ENCODE assay signal across 8 mouse cellular contexts in the genomic region with DNA sequence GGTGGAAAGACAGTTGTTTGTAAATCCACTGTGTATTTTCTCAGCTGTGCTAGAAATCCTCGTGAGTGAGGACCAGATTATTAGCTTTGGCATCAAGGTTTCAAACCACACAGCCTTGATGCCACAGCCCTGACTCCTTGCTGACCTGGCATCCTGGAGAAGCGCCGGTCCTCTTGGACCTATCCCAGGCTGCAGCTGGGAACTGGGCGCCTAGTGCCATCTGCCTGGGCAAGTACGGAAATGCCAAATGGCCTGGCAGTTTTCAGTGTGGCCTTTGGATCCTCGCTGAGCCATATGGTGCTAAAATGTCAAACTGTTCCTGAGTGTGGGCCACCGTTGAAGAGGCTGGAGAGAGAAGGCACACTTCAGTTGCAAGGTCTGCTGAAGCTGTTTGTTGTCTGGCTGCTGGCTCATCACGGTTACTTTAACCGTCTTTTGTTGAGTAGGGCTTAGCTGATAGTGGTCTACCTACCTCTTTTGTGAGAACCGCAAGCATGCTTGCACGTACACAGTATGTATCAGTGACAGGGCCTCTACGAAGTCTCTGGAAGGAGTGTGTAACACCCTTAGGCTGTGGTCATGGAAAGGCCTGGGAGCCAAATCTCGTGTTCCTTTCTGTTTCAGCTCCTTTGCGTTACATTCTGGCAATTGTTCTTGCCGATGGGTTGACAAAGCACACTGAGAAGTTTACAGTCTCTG. TPM values are rescaled to one million over a fixed set of nuclear protein-coding genes. Genes with fewer than 3 reads are reported as not detected.
DNase-seq lines count a peak whose midpoint lies in the region; ATAC-seq and TF ChIP-seq lines count a peak whose summit lies in the region.

No protein-coding gene starts in this region.

- WGBS in hindbrain, embryonic 12.5 days, result 68% methylated on average over 15 of the region's 15 CpGs
- WGBS in hindbrain, embryonic 10.5 days, result 69% methylated on average over 15 of the region's 15 CpGs
- 48% methylated on average over 15 of the region's 15 CpGs for WGBS in heart, embryonic 16.5 days

- no peak for TF ChIP-seq POLR2A in cortical plate, adult 2 months (IDR thresholded peaks at IDR 0.05; ENCODE audit: extremely low read depth, insufficient read depth, low read length)

- H3K27me3 ChIP-seq in hindbrain, embryonic 12.5 days, result no peaks in the 10 kb centered on the region
- H3K27me3 ChIP-seq in hindbrain, embryonic 10.5 days (ENCODE audit: insufficient read depth, poor library complexity, severe bottlenecking), result no peaks in the 10 kb centered on the region
- no peaks in the 10 kb centered on the region for H3K27me3 ChIP-seq in heart, embryonic 16.5 days (ENCODE audit: control insufficient read depth, insufficient read depth, low read length)

- DNase-seq in hindbrain, embryonic 10.5 days (ENCODE audit: low spot score), result no peak
- DNase-seq in adipocyte (ENCODE audit: low spot score), result peak; percentile 74
- DNase-seq in layer of hippocampus, adult 9-11 months, result peak; percentile 62
- DNase-seq in urinary bladder, adult 2 months (ENCODE audit: low spot score), result no peak
- no peak for DNase-seq in urinary bladder, postnatal 4 days (ENCODE audit: low spot score in 2 of 2)

- H3K27ac ChIP-seq in hindbrain, embryonic 12.5 days, result no peak overlapping the region
- no peak overlapping the region for H3K27ac ChIP-seq in hindbrain, embryonic 10.5 days
- peak overlapping the region; percentile 10; the same call in 1 of the 2 replicates for H3K27ac ChIP-seq in cortical plate, adult 2 months (ENCODE audit: insufficient read depth, low read length)
- no peak overlapping the region for H3K27ac ChIP-seq in heart, embryonic 16.5 days (ENCODE audit: low read length)

- H3K4me3 ChIP-seq in hindbrain, embryonic 12.5 days, result no peak overlapping the region
- no peak overlapping the region for H3K4me3 ChIP-seq in hindbrain, embryonic 10.5 days
- H3K4me3 ChIP-seq in cortical plate, adult 2 months (ENCODE audit: insufficient read depth, low read length), result no peak overlapping the region
- no peak overlapping the region for H3K4me3 ChIP-seq in heart, embryonic 16.5 days (ENCODE audit: low read length)

- no peak overlapping the region for H3K9ac ChIP-seq in hindbrain, embryonic 12.5 days
- H3K9ac ChIP-seq in heart, embryonic 16.5 days (ENCODE audit: low read length), result no peak overlapping the region

- no peaks in the 10 kb centered on the region for H3K36me3 ChIP-seq in hindbrain, embryonic 12.5 days
- no peaks in the 10 kb centered on the region for H3K36me3 ChIP-seq in hindbrain, embryonic 10.5 days
- H3K36me3 ChIP-seq in heart, embryonic 16.5 days (ENCODE audit: control insufficient read depth, insufficient read depth), result no peaks in the 10 kb centered on the region

- TF ChIP-seq CTCF in cortical plate, adult 2 months (IDR thresholded peaks at IDR 0.05; ENCODE audit: extremely low read depth, insufficient read depth, low read length), result peak; percentile 11; the same call in 1 of the 2 replicates

- H3K4me2 ChIP-seq in hindbrain, embryonic 12.5 days (replicated peaks), result no peak overlapping the region
- peak overlapping the region; percentile 22; the same call in 1 of the 2 replicates for H3K4me2 ChIP-seq in heart, embryonic 16.5 days (ENCODE audit: low read depth, low read length)

- H3K4me1 ChIP-seq in hindbrain, embryonic 12.5 days, result peaks cover 14% of the 10 kb centered on the region
- H3K4me1 ChIP-seq in hindbrain, embryonic 10.5 days (replicated peaks), result peaks cover 20% of the 10 kb centered on the region
- H3K4me1 ChIP-seq in cortical plate, adult 2 months (ENCODE audit: control insufficient read depth, insufficient read depth, low read length), result peaks cover 7% of the 10 kb centered on the region
- peaks cover 8% of the 10 kb centered on the region for H3K4me1 ChIP-seq in heart, embryonic 16.5 days (ENCODE audit: control insufficient read depth, insufficient read depth, low read length)

- peak; percentile 56 for ATAC-seq in hindbrain, embryonic 12.5 days (ENCODE audit: low FRiP score)
- ATAC-seq in heart, embryonic 16.5 days (replicated peaks; ENCODE audit: extremely low read depth, insufficient read depth, low FRiP score), result no peak

- no peaks in the 10 kb centered on the region for H3K9me3 ChIP-seq in hindbrain, embryonic 12.5 days (replicated peaks)
- H3K9me3 ChIP-seq in hindbrain, embryonic 10.5 days, result no peaks in the 10 kb centered on the region
- no peaks in the 10 kb centered on the region for H3K9me3 ChIP-seq in heart, embryonic 16.5 days (replicated peaks; ENCODE audit: control insufficient read depth, low read length)

RNA-seq across cellular contexts. Expression of gene Dock4, which starts 53.3 kb away (rescaled TPM):
- 42.5 and 45.0 TPM in 2 replicates for polyA plus RNA-seq in hindbrain, embryonic 12.5 days (2016; fragmentation: Nextera tagmentation; extraction: Ambion mirVana)
- polyA plus RNA-seq in hindbrain, embryonic 10.5 days (2016; fragmentation: Nextera tagmentation; extraction: Ambion mirVana), result 17.6 and 25.1 TPM in 2 replicates
- 41.2 and 45.0 TPM in 2 replicates for polyA plus RNA-seq in cortical plate, adult 2 months (2012; rRNA removed)
- 6.4 and 9.6 TPM in 2 replicates for polyA plus RNA-seq in heart, embryonic 16.5 days (2015; fragmentation: Nextera tagmentation; extraction: Ambion mirVana)
- polyA plus RNA-seq in urinary bladder, adult 2 months (2012; rRNA removed), result 4.1 and 5.1 TPM in 2 replicates

RNA-seq across cellular contexts. Expression of gene Zfp277, which starts 53.4 kb away (rescaled TPM):
- 32.3 and 33.8 TPM in 2 replicates for polyA plus RNA-seq in hindbrain, embryonic 12.5 days (2016; fragmentation: Nextera tagmentation; extraction: Ambion mirVana)
- polyA plus RNA-seq in hindbrain, embryonic 10.5 days (2016; fragmentation: Nextera tagmentation; extraction: Ambion mirVana), result 36.0 and 37.8 TPM in 2 replicates
- polyA plus RNA-seq in cortical plate, adult 2 months (2012; rRNA removed), result 18.1 and 19.4 TPM in 2 replicates
- polyA plus RNA-seq in heart, embryonic 16.5 days (2015; fragmentation: Nextera tagmentation; extraction: Ambion mirVana), result 28.0 and 28.4 TPM in 2 replicates
- polyA plus RNA-seq in urinary bladder, adult 2 months (2012; rRNA removed), result 19.3 and 22.1 TPM in 2 replicates

Comparison
In these comparisons a context has a peak if more than half of its experiments do, and no peak if none do; other contexts are left out.
1. DNase-seq: peak in adipocyte (single experiment) and layer of hippocampus, adult 9-11 months (single experiment); none in hindbrain, embryonic 10.5 days (single experiment), urinary bladder, adult 2 months (single experiment) and urinary bladder, postnatal 4 days (0 of 2).